Mouse (Mus musculus) left cerebral cortex, adult 18-20 months (tissue): ENCODE measurements at regions not wholly inside any gene's neighbourhood (a gene's known extent, or its start where the extent isn't known, plus 50 kb on each side); places are given as distances from the start of the nearest gene placed in this dataset.
"Not testable (repeated sequence)": the region's sequence is repeated elsewhere in the genome, so short reads cannot be mapped to it uniquely, and the experiment has no call there.

Source experiments
- DNase-seq, 2 experiments: peaks; one replicate each; pipeline ENCODE4 v3.0.0; 2021 to 2022; ENCODE audit warnings: low spot score in 2 of 2, mixed read lengths in 1 of 2

GRCm38 (mm10) chr4:81617191-81617590 is 174.6 kb upstream of the Mpdz start:
- no peak for DNase-seq

GRCm38 (mm10) chr4:81611191-81611590 is 168.6 kb upstream of the Mpdz start:
- no peak for DNase-seq

GRCm38 (mm10) chr4:81600396-81600795 is 157.8 kb upstream of the Mpdz start:
- no peak for DNase-seq

- no peak for DNase-seq
Measured at GRCm38 (mm10) chr4:81597390-81597789, 154.8 kb upstream of the Mpdz start.

- not testable (repeated sequence) for DNase-seq
Measured at GRCm38 (mm10) chr4:81593431-81593830, 150.8 kb upstream of the Mpdz start.

- DNase-seq: no peak
Measured at GRCm38 (mm10) chr4:81582546-81582945, 139.9 kb upstream of the Mpdz start.

- no peak for DNase-seq
Measured at GRCm38 (mm10) chr4:81580553-81580952, 137.9 kb upstream of the Mpdz start.

GRCm38 (mm10) chr4:81579389-81580110 is 136.9 kb upstream of the Mpdz start:
- DNase-seq: no peak

GRCm38 (mm10) chr4:81578981-81579380 is 136.4 kb upstream of the Mpdz start:
- DNase-seq: no peak

GRCm38 (mm10) chr4:81573771-81574170 is 131.2 kb upstream of the Mpdz start:
- DNase-seq: no peak

- no peak for DNase-seq
Measured at GRCm38 (mm10) chr4:81570736-81571135, 128.1 kb upstream of the Mpdz start.

GRCm38 (mm10) chr4:81569531-81569930 is 126.9 kb upstream of the Mpdz start:
- no peak for DNase-seq

- DNase-seq: no peak
Measured at GRCm38 (mm10) chr4:81568404-81568803, 125.8 kb upstream of the Mpdz start.

- no peak for DNase-seq
Measured at GRCm38 (mm10) chr4:81567928-81568327, 125.3 kb upstream of the Mpdz start.

- DNase-seq: peak in 1 of 2 experiments; percentile 24
Measured at GRCm38 (mm10) chr4:81566526-81566925, 123.9 kb upstream of the Mpdz start.

- peak; percentile 40 for DNase-seq
Measured at GRCm38 (mm10) chr4:81565422-81566395, 123.1 kb upstream of the Mpdz start.

GRCm38 (mm10) chr4:81564446-81564845 is 121.8 kb upstream of the Mpdz start:
- DNase-seq: no peak

GRCm38 (mm10) chr4:81563574-81563973 is 121.0 kb upstream of the Mpdz start:
- DNase-seq: peak; percentile 40 to 65

- DNase-seq: no peak
Measured at GRCm38 (mm10) chr4:81561453-81561852, 118.8 kb upstream of the Mpdz start.

- DNase-seq: no peak
Measured at GRCm38 (mm10) chr4:81550816-81551215, 108.2 kb upstream of the Mpdz start.

GRCm38 (mm10) chr4:81550256-81550655 is 107.6 kb upstream of the Mpdz start:
- DNase-seq: no peak

GRCm38 (mm10) chr4:81540496-81540895 is 97.9 kb upstream of the Mpdz start:
- no peak for DNase-seq
